Mouse (Mus musculus): ENCODE measurements around the gene Ctu2. TPM values are rescaled to one million over a fixed set of nuclear protein-coding genes. Genes with fewer than 3 reads are reported as not detected.

Ctu2 gene
- polyA plus RNA-seq, 1 experiment from 2014 or later = 53.8 TPM

- 90% methylated on average over 4 of the region's 4 CpGs for WGBS
- DNase-seq (ENCODE audit: low spot score) (no peak), ATAC-seq (replicated peaks; ENCODE audit: low FRiP score, low TSS enrichment, low read depth) (no peak)
- Histone ChIP-seq H3K9ac (ENCODE audit: low read length) (no peak overlapping the region), H3K4me1 (replicated peaks; ENCODE audit: control insufficient read depth, insufficient read depth, low read length) (peaks cover 28% of the 10 kb centered on the region), H3K27me3 (replicated peaks; ENCODE audit: control insufficient read depth, insufficient read depth, low read length) (no peaks in the 10 kb centered on the region), H3K4me3 (ENCODE audit: low read depth, low read length) (no peak overlapping the region), H3K4me2 (ENCODE audit: low read length) (no peak overlapping the region), H3K27ac (ENCODE audit: low read depth) (no peak overlapping the region), H3K36me3 (ENCODE audit: control insufficient read depth, insufficient read depth, low read length) (no peaks in the 10 kb centered on the region), H3K9me3 (ENCODE audit: control insufficient read depth, low read length) (no peaks in the 10 kb centered on the region)
Observed at GRCm38 (mm10) chr8:122529159-122529558, 53.2 kb downstream of the Ctu2 start.

DNA sequence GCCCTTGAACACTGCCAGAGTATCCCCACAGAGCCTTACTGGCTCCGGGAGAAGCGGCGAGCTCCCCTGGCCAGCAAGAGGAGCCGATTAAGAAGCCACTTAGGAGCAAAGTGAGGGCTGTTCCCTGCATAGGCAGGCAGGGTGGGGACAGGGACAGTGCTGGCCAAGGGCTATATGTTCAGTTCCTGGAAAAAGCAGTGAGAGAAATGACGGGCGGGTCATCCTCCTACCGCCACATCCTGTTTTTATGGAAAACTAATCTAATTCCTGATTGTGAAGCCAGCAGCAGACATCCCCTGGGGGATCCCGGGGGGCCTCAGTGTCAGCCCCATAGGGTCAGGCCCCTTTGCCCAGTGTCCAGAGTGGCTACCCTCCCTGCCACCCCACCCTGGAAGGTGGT lies 55.4 kb downstream of the Ctu2 start:
- Histone ChIP-seq H3K27me3 (replicated peaks; ENCODE audit: control insufficient read depth, insufficient read depth, low read length) (no peaks in the 10 kb centered on the region), H3K9ac (ENCODE audit: low read length) (no peak overlapping the region), H3K36me3 (ENCODE audit: control insufficient read depth, insufficient read depth, low read length) (no peaks in the 10 kb centered on the region), H3K9me3 (ENCODE audit: control insufficient read depth, low read length) (no peaks in the 10 kb centered on the region), H3K27ac (ENCODE audit: low read depth) (no peak overlapping the region), H3K4me3 (ENCODE audit: low read depth, low read length) (no peak overlapping the region), H3K4me2 (ENCODE audit: low read length) (no peak overlapping the region), H3K4me1 (replicated peaks; ENCODE audit: control insufficient read depth, insufficient read depth, low read length) (peaks cover 13% of the 10 kb centered on the region)
- DNase-seq (ENCODE audit: low spot score) (no peak), ATAC-seq (replicated peaks; ENCODE audit: low FRiP score, low TSS enrichment, low read depth) (no peak)
- WGBS = 78% methylated on average over 8 of the region's 8 CpGs

Small RNA genes lying within 50 kb of the gene (microRNA-seq; reads per million reads assigned to microRNA genes)
- gene Gm24366 = not detected

Other genes with a start within 250 kb of the Ctu2 start
- gene Zfpm1, start 194.0 kb upstream of the Ctu2 start, polyA plus RNA-seq (2014; fragmentation: Nextera tagmentation; extraction: Ambion mirVana) = 4.2 and 6.4 TPM in 2 replicates
- gene Trhr2, start 115.4 kb upstream of the Ctu2 start, polyA plus RNA-seq (2014; fragmentation: Nextera tagmentation; extraction: Ambion mirVana) = not detected in 2 replicates
- 37.0 and 38.6 TPM in 2 replicates for gene Zc3h18, start 99.5 kb upstream of the Ctu2 start, polyA plus RNA-seq (2014; fragmentation: Nextera tagmentation; extraction: Ambion mirVana)
- not detected in 2 replicates for gene Il17c, start 54.1 kb upstream of the Ctu2 start, polyA plus RNA-seq (2014; fragmentation: Nextera tagmentation; extraction: Ambion mirVana)
- gene Cyba, start 43.2 kb upstream of the Ctu2 start, polyA plus RNA-seq (2014; fragmentation: Nextera tagmentation; extraction: Ambion mirVana) = 297 and 307 TPM in 2 replicates
- gene Mvd, start 32.7 kb upstream of the Ctu2 start, polyA plus RNA-seq (2014; fragmentation: Nextera tagmentation; extraction: Ambion mirVana) = 52.6 and 60.2 TPM in 2 replicates
- gene Snai3, start 15.4 kb upstream of the Ctu2 start, polyA plus RNA-seq (2014; fragmentation: Nextera tagmentation; extraction: Ambion mirVana) = 1.1 and 1.3 TPM in 2 replicates
- gene Rnf166, start 79 bp upstream of the Ctu2 start, polyA plus RNA-seq (2014; fragmentation: Nextera tagmentation; extraction: Ambion mirVana) = 31.4 and 34.0 TPM in 2 replicates
- gene Piezo1, start 75.2 kb downstream of the Ctu2 start, polyA plus RNA-seq (2014; fragmentation: Nextera tagmentation; extraction: Ambion mirVana) = 17.9 and 21.6 TPM in 2 replicates
- gene Cdt1, start 91.9 kb downstream of the Ctu2 start, polyA plus RNA-seq (2014; fragmentation: Nextera tagmentation; extraction: Ambion mirVana) = 43.8 and 49.3 TPM in 2 replicates
- 580 and 583 TPM in 2 replicates for gene Aprt, start 100.8 kb downstream of the Ctu2 start, polyA plus RNA-seq (2014; fragmentation: Nextera tagmentation; extraction: Ambion mirVana)
- 12.2 and 13.8 TPM in 2 replicates for gene Galns, start 135.3 kb downstream of the Ctu2 start, polyA plus RNA-seq (2014; fragmentation: Nextera tagmentation; extraction: Ambion mirVana)
- gene Trappc2l, start 135.5 kb downstream of the Ctu2 start, polyA plus RNA-seq (2014; fragmentation: Nextera tagmentation; extraction: Ambion mirVana) = 67.3 and 71.8 TPM in 2 replicates
- gene Pabpn1l, start 146.6 kb downstream of the Ctu2 start, polyA plus RNA-seq (2014; fragmentation: Nextera tagmentation; extraction: Ambion mirVana) = not detected in 2 replicates
- gene Cbfa2t3, start 223.0 kb downstream of the Ctu2 start, polyA plus RNA-seq (2014; fragmentation: Nextera tagmentation; extraction: Ambion mirVana) = 3.9 and 4.0 TPM in 2 replicates

Data from intestine, embryonic 14.5 days (tissue).